Mouse (Mus musculus) CH12.LX (cell line): ENCODE data around the gene Dip2b.

Experiments
- CHD2 ChIP-seq: IDR thresholded peaks from 2 replicates; pipeline ENCODE4 v1.6.1; 2011; ENCODE audit warnings: low read length, improper control_type of control experiment
- CTCF ChIP-seq, 2 experiments: IDR thresholded peaks in 1 of 2; conservative IDR thresholded peaks in 1 of 2; 2 replicates each; pipeline ENCODE4 v1.5.1; 2011 to 2012; ENCODE audit warnings: low read depth in 2 of 2, low read length in 2 of 2, improper control_type of control experiment in 1 of 2, inconsistent platforms in 1 of 2, mild to moderate bottlenecking in 1 of 2, moderate library complexity in 1 of 2
- EP300 ChIP-seq: IDR thresholded peaks from 2 replicates; pipeline ENCODE4 v1.6.1; 2011; ENCODE audit warnings: low read length, improper control_type of control experiment
- IRF4 ChIP-seq: IDR thresholded peaks from 2 replicates; pipeline ENCODE4 v1.6.1; 2014; ENCODE audit warnings: low read depth, mild to moderate bottlenecking, inconsistent platforms, low read length, improper control_type of control experiment

GRCm38 (mm10) chr15:100184821-100185496, 146.5 kb downstream of the Dip2b start:
- no peak for TF ChIP-seq IRF4
- no peak for TF ChIP-seq EP300
- TF ChIP-seq CTCF (conservative IDR thresholded peaks at IDR 0.05 in 1 of 2, IDR thresholded peaks at IDR 0.05 in 1 of 2; ENCODE audit: low read depth in 2 of 2, low read length in 2 of 2) = peak; percentile 49 to 52
- TF ChIP-seq CHD2 = no peak
